Mouse (Mus musculus) CH12.LX (cell line): ENCODE measurements at regions not wholly inside any gene's neighbourhood (a gene's known extent, or its start where the extent isn't known, plus 50 kb on each side); places are given as distances from the start of the nearest gene placed in this dataset.

Source experiments
- BHLHE40 ChIP-seq: IDR thresholded peaks from 2 replicates; pipeline ENCODE4 v1.6.1; 2011; ENCODE audit warnings: mild to moderate bottlenecking, low read depth, low read length, improper control_type of control experiment
- CTCF ChIP-seq, 2 experiments: IDR thresholded peaks in 1 of 2; conservative IDR thresholded peaks in 1 of 2; 2 replicates each; pipeline ENCODE4 v1.5.1; 2011 to 2012; ENCODE audit warnings: low read depth in 2 of 2, low read length in 2 of 2, improper control_type of control experiment in 1 of 2, inconsistent platforms in 1 of 2, mild to moderate bottlenecking in 1 of 2, moderate library complexity in 1 of 2
- EP300 ChIP-seq: IDR thresholded peaks from 2 replicates; pipeline ENCODE4 v1.6.1; 2011; ENCODE audit warnings: low read length, improper control_type of control experiment
- ETS1 ChIP-seq: conservative IDR thresholded peaks from 2 replicates; pipeline ENCODE4 v1.6.1; 2012; ENCODE audit warnings: low read depth, mild to moderate bottlenecking, inconsistent platforms, low read length, improper control_type of control experiment, moderate library complexity
- HCFC1 ChIP-seq: IDR thresholded peaks from 2 replicates; pipeline ENCODE4 v1.6.1; 2012; ENCODE audit warnings: low read depth, mild to moderate bottlenecking, inconsistent platforms, low read length, improper control_type of control experiment
- MAFK ChIP-seq: IDR thresholded peaks from 2 replicates; pipeline ENCODE4 v1.6.1; 2011; ENCODE audit warnings: low read length, improper control_type of control experiment; ENCODE audit not compliant: insufficient replicate concordance
- MAZ ChIP-seq: IDR thresholded peaks from 2 replicates; pipeline ENCODE4 v1.6.1; 2012; ENCODE audit warnings: low read depth, mild to moderate bottlenecking, inconsistent platforms, low read length, improper control_type of control experiment, moderate library complexity
- MXI1 ChIP-seq: IDR thresholded peaks from 2 replicates; pipeline ENCODE4 v1.6.1; 2011; ENCODE audit warnings: mild to moderate bottlenecking, low read depth, low read length, improper control_type of control experiment
- MYC ChIP-seq: IDR thresholded peaks from 2 replicates; pipeline ENCODE4 v1.6.1; 2011; ENCODE audit warnings: low read depth, mild to moderate bottlenecking, improper control_type of control experiment, low read length
- NELFE ChIP-seq: IDR thresholded peaks from 2 replicates; pipeline ENCODE4 v1.6.1; 2011; ENCODE audit warnings: low read depth, low read length, improper control_type of control experiment
- POLR2A ChIP-seq: IDR thresholded peaks from 2 replicates; pipeline ENCODE4 v1.6.1; 2011; ENCODE audit warnings: low read depth, mild to moderate bottlenecking, improper control_type of control experiment, low read length
- SIN3A ChIP-seq: IDR thresholded peaks from 2 replicates; pipeline ENCODE4 v1.6.1; 2012; ENCODE audit warnings: low read length, improper control_type of control experiment, inconsistent platforms
- TCF12 ChIP-seq: IDR thresholded peaks from 2 replicates; pipeline ENCODE4 v1.6.1; 2014; ENCODE audit warnings: low read depth, mild to moderate bottlenecking, inconsistent platforms, low read length, improper control_type of control experiment
- ZC3H11A ChIP-seq: IDR thresholded peaks from 2 replicates; pipeline ENCODE4 v1.6.1; 2012; ENCODE audit warnings: low read depth, mild to moderate bottlenecking, inconsistent platforms, low read length, improper control_type of control experiment

DNA sequence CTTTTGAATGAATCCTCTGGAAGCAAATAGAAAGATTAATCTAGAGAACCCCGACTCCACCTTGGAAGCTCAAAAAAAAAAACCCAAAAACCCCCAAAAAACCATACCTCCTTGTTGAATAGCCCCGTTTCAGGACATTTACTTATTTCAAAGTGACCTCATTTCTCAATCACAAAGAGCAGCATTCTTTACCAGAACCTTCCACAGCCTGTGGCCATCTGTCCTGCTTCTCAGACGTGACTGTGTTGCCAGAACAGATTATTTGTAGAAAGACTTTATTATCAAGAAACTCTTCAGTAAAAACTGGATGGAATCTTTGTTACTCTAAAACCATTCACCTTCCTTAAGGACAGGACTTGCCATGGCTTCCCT is 93.1 kb upstream of the Gm5148 start:
- TF ChIP-seq CTCF (conservative IDR thresholded peaks at IDR 0.05 in 1 of 2, IDR thresholded peaks at IDR 0.05 in 1 of 2; ENCODE audit: low read depth in 2 of 2, low read length in 2 of 2) (no peak), SIN3A (no peak), BHLHE40 (no peak), MAFK (no peak), ZC3H11A (no peak), MXI1 (no peak), TCF12 (no peak), MYC (no peak), ETS1 (no peak), MAZ (no peak), HCFC1 (no peak), NELFE (no peak), EP300 (no peak), POLR2A (no peak)
